Mouse (Mus musculus) megakaryocyte, embryonic 14.5 days (primary cell): ENCODE measurements around the gene Lrpap1. TPM values are rescaled to one million over a fixed set of nuclear protein-coding genes. Genes with fewer than 3 reads are reported as not detected.

Experiments used
- H3K27me3 ChIP-seq: replicated peaks from 2 replicates; pipeline ENCODE3; 2012; ENCODE audit warnings: inconsistent platforms
- H3K36me3 ChIP-seq: replicated peaks from 2 replicates; pipeline ENCODE3; 2012; ENCODE audit warnings: low read length, inconsistent platforms, mixed read lengths
- H3K4me1 ChIP-seq: 2 replicates; pipeline ENCODE4 v1.6.1; 2012; ENCODE audit warnings: inconsistent platforms
- H3K4me3 ChIP-seq: replicated peaks from 2 replicates; pipeline ENCODE3; 2012; ENCODE audit warnings: moderate library complexity, mild to moderate bottlenecking, inconsistent platforms
- H3K9me3 ChIP-seq: 2 replicates; pipeline ENCODE4 v1.6.1; 2012; ENCODE audit warnings: inconsistent platforms
- FLI1 ChIP-seq: IDR thresholded peaks from 2 replicates; pipeline ENCODE4 v1.6.1; 2012; ENCODE audit warnings: low read length, inconsistent platforms, mixed read lengths
- GATA1 ChIP-seq: IDR thresholded peaks from 3 replicates; pipeline ENCODE4 v1.6.1; 2012; ENCODE audit warnings: mixed read lengths, low read length, inconsistent platforms, borderline replicate concordance
- polyA plus RNA-seq: library from polyadenylated mRNA; stranded (reverse); fragments of >175 nt; gene quantifications from 2 replicates; pipeline ENCODE4 v1.2.3, GENCODE M21; 2012; ENCODE audit warnings: low replicate concordance; ENCODE audit not compliant: insufficient read depth

The Lrpap1 gene
- polyA plus RNA-seq, 1 experiment: 48.7 TPM

GRCm38 (mm10) chr5:35129208-35129607, 23.6 kb upstream of the Lrpap1 start:
- no peaks in the 10 kb centered on the region for H3K36me3 ChIP-seq
- H3K4me3 ChIP-seq: no peak overlapping the region
- H3K9me3 ChIP-seq: peaks cover 18% of the 10 kb centered on the region
- peaks cover 22% of the 10 kb centered on the region for H3K4me1 ChIP-seq
- TF ChIP-seq GATA1 (no peak), FLI1 (no peak)
- H3K27me3 ChIP-seq: peaks cover 48% of the 10 kb centered on the region

GRCm38 (mm10) chr5:35120024-35120423, 14.5 kb upstream of the Lrpap1 start:
- Histone ChIP-seq H3K27me3 (peaks cover 49% of the 10 kb centered on the region), H3K36me3 (no peaks in the 10 kb centered on the region), H3K4me3 (no peak overlapping the region), H3K9me3 (no peaks in the 10 kb centered on the region), H3K4me1 (peaks cover 60% of the 10 kb centered on the region)
- TF ChIP-seq GATA1 (no peak), FLI1 (no peak)

- Histone ChIP-seq H3K27me3 (peaks cover 54% of the 10 kb centered on the region), H3K36me3 (no peaks in the 10 kb centered on the region), H3K4me1 (peaks cover 53% of the 10 kb centered on the region), H3K9me3 (no peaks in the 10 kb centered on the region), H3K4me3 (no peak overlapping the region)
- no peak for TF ChIP-seq GATA1
- TF ChIP-seq FLI1: no peak
These were observed 12.9 kb upstream of the Lrpap1 start for GRCm38 (mm10) chr5:35118418-35118817.

GRCm38 (mm10) chr5:35117633-35118032, 12.1 kb upstream of the Lrpap1 start:
- TF ChIP-seq GATA1: no peak
- no peak for TF ChIP-seq FLI1
- no peaks in the 10 kb centered on the region for H3K36me3 ChIP-seq

GRCm38 (mm10) chr5:35116002-35116401, 10.4 kb upstream of the Lrpap1 start:
- H3K4me1 ChIP-seq: peaks cover 46% of the 10 kb centered on the region
- TF ChIP-seq FLI1: no peak
- TF ChIP-seq GATA1: no peak
- H3K36me3 ChIP-seq: no peaks in the 10 kb centered on the region
- H3K4me3 ChIP-seq: no peak overlapping the region
- H3K27me3 ChIP-seq: peaks cover 57% of the 10 kb centered on the region
- no peaks in the 10 kb centered on the region for H3K9me3 ChIP-seq

More at GRCm38 (mm10) chr5:35117633-35118032, 12.1 kb upstream of the Lrpap1 start:
- no peaks in the 10 kb centered on the region for H3K9me3 ChIP-seq
- peaks cover 50% of the 10 kb centered on the region for H3K4me1 ChIP-seq
- H3K27me3 ChIP-seq: peaks cover 61% of the 10 kb centered on the region
- H3K4me3 ChIP-seq: no peak overlapping the region

- TF ChIP-seq GATA1: no peak
- no peak for TF ChIP-seq FLI1
- H3K27me3 ChIP-seq: peaks cover 52% of the 10 kb centered on the region
- H3K36me3 ChIP-seq: no peaks in the 10 kb centered on the region
- peaks cover 19% of the 10 kb centered on the region for H3K4me1 ChIP-seq
- no peak overlapping the region for H3K4me3 ChIP-seq
- H3K9me3 ChIP-seq: no peaks in the 10 kb centered on the region
These were observed 6.9 kb upstream of the Lrpap1 start for GRCm38 (mm10) chr5:35112444-35112843.

- no peak for TF ChIP-seq GATA1
- no peak for TF ChIP-seq FLI1
- Histone ChIP-seq H3K9me3 (no peaks in the 10 kb centered on the region), H3K36me3 (peaks cover 33% of the 10 kb centered on the region), H3K27me3 (peaks cover 26% of the 10 kb centered on the region), H3K4me1 (peaks cover 49% of the 10 kb centered on the region), H3K4me3 (peak overlapping the region; percentile 99)
These were observed 344 bp upstream of the Lrpap1 start for GRCm38 (mm10) chr5:35105922-35106298.

GRCm38 (mm10) chr5:35104183-35104959, 1.2 kb downstream of the Lrpap1 start:
- H3K27me3 ChIP-seq: peaks cover 14% of the 10 kb centered on the region
- peaks cover 58% of the 10 kb centered on the region for H3K4me1 ChIP-seq
- no peaks in the 10 kb centered on the region for H3K9me3 ChIP-seq
- peaks cover 49% of the 10 kb centered on the region for H3K36me3 ChIP-seq
- peak overlapping the region; percentile 99 for H3K4me3 ChIP-seq
- TF ChIP-seq GATA1 (no peak), FLI1 (no peak)

- peaks cover 57% of the 10 kb centered on the region for H3K36me3 ChIP-seq
- H3K4me3 ChIP-seq: peak overlapping the region; percentile 99
- H3K4me1 ChIP-seq: peaks cover 63% of the 10 kb centered on the region
- H3K27me3 ChIP-seq: peaks cover 12% of the 10 kb centered on the region
- H3K9me3 ChIP-seq: no peaks in the 10 kb centered on the region
- TF ChIP-seq GATA1 (no peak), FLI1 (no peak)
These were observed 2.0 kb downstream of the Lrpap1 start for GRCm38 (mm10) chr5:35103528-35103927.

GRCm38 (mm10) chr5:35103086-35103485, 2.5 kb downstream of the Lrpap1 start:
- H3K4me1 ChIP-seq: peaks cover 66% of the 10 kb centered on the region
- peaks cover 62% of the 10 kb centered on the region for H3K36me3 ChIP-seq
- no peaks in the 10 kb centered on the region for H3K9me3 ChIP-seq
- peaks cover 8% of the 10 kb centered on the region for H3K27me3 ChIP-seq
- H3K4me3 ChIP-seq: peak overlapping the region; percentile 60
- TF ChIP-seq FLI1 (no peak), GATA1 (no peak)

- no peak for TF ChIP-seq FLI1
- H3K9me3 ChIP-seq: no peaks in the 10 kb centered on the region
- no peak overlapping the region for H3K4me3 ChIP-seq
- H3K27me3 ChIP-seq: peaks cover 7% of the 10 kb centered on the region
- peaks cover 67% of the 10 kb centered on the region for H3K36me3 ChIP-seq
- peaks cover 11% of the 10 kb centered on the region; the same call in 1 of the 2 replicates for H3K4me1 ChIP-seq
These were observed 13.9 kb downstream of the Lrpap1 start for GRCm38 (mm10) chr5:35091636-35092035.
